Mouse (Mus musculus): ENCODE measurements at regions not wholly inside any gene's neighbourhood (a gene's known extent, or its start where the extent isn't known, plus 50 kb on each side); places are given as distances from the start of the nearest gene placed in this dataset.
"Not testable (repeated sequence)": the region's sequence is repeated elsewhere in the genome, so short reads cannot be mapped to it uniquely, and the experiment has no call there.

DNA sequence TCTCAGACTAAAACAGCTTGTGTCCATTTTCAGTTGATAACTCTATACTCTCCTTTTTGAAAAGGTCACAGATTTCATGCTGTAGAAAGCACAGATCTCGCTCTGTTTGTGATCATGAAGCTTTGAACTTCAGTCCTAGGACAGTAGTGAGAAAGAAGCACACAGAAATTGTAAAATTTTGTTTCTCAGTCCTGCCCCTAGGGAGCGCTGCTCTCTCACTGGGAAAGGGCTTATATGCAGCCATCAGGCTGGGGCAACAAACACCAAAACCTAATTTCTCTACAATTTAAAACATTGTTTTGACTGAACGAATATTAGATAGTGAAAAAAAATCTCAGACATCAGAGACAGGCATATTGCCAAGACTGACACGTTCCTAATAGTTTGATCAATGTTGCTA, 534.7 kb upstream of the Olfr1507 start:
- DNase-seq (ENCODE audit: low read depth, low spot score): not testable (repeated sequence)

DNA sequence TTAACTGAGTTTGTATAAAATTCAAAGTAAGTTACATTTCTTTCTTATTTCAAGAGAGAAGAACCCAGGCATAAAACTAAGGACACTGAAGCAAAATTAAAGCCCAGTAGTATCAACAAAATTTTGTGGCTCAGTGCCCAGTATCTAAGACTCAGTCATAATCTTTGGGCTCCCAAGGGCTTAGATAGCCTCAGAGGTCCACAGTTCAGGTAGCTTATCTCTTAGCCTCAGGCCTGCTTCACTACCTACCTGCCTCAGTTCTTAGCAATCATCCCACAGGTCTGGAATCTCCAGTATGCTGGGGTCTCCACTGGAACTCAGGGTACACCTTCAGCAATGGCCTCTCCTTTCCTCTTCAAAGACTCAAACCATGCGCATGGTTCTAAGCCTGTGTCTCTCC, 531.4 kb upstream of the Olfr1507 start:
- DNase-seq (ENCODE audit: low read depth, low spot score): not testable (repeated sequence)

DNA sequence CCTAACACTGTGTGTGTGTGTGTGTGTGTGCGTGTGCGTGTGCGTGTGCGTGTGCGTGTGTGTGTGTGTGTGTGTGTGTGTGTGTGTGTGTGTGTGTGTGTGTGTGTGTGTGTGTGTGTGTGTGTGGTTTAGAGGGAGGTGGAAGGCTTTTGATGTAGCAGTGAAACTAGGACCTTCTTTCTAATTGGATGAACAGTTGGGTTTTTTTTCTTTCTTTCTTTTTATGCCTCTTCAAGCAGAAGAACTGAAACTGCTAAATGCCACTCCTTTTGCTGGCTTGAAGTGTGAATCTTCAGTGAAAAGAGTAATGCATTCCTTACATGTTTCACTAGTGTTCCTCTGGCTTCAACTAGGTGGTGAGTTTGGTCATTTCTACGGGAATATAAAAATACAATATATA, 524.6 kb upstream of the Olfr1507 start:
- not testable (repeated sequence) for DNase-seq (ENCODE audit: low read depth, low spot score)

DNA sequence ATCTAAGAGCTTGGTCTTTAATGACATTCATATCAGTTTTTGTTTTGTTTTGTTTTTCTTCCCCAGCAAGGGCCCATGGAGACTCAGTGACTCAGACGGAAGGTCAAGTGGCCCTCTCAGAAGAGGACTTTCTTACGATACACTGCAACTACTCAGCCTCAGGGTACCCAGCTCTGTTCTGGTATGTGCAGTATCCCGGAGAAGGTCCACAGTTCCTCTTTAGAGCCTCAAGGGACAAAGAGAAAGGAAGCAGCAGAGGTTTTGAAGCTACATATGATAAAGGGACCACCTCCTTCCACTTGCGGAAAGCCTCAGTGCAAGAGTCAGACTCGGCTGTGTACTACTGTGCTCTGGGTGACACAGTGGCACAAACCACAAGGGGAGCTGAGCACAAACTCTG, 512.2 kb upstream of the Olfr1507 start:
- not testable (repeated sequence) for DNase-seq (ENCODE audit: low read depth, low spot score)

DNA sequence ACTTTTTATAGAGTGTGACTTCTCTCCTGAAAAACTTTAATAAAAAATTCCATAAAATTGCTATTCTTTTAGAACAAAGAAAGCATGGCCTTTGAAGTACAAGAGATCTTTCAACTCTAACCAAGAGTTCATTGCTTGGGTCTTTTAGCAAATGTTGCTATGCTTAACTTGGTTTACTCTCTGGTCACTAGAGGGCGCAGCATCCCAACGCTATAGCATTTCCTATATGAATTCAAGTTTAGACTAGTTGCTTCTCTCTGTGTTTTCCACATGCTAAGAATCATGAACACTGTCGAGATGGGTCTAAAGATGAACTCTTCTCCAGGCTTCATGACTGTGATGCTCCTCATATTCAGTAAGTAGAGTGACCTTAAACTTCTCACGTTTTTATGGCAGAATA, 511.8 kb upstream of the Olfr1507 start:
- DNase-seq (ENCODE audit: low read depth, low spot score): not testable (repeated sequence)

DNA sequence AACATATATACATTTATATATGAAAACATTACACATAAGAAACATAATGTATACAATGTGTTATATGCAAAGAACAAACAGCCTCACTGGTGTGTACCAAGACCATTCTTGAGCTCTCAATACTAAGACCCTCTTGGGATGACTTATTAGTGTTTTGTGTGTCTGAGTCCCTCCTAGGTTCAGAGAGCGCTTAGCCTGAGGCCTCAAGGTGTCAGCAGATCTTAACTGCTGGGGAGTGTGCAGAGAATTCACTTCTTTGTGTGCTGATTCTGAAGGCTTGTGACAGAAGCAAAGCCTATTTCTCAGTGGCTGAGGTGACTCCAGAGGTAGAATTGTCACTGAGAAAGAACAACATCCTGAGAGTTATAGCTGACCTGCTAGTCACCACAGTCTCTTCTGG, 505.7 kb upstream of the Olfr1507 start:
- DNase-seq (ENCODE audit: low read depth, low spot score): not testable (repeated sequence)

DNA sequence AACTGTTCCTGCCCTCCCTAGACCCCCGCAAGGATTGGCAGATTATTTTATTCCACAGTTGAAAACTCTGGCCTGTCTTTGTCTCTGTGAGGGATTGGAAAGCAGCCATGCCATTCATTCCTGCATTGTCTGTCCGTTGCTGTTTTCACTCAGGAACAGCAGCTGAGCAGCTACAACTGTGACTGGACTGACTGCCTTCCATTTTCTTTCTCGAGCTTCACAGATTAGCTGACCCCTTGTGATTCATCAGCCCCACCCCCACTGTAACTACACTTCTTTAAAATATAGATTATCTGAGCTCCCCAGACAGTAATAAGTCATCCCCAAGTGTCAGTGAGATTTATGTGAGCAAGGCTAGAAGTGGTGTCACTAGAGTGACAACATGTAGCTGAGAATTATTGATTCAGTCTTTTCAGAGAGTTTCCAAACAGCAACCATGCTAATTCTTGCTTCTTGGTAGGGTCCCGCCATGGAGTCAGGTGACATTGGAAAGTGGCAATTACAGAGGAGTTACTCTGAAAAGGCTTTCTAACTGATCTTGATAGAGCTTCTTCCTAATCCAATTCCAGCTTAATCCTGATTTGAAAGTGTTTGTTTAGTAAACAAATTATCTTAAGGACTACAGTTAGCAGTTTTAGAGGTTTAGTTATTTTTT, 496.7 kb upstream of the Olfr1507 start:
- DNase-seq (ENCODE audit: low read depth, low spot score): not testable (repeated sequence)

DNA sequence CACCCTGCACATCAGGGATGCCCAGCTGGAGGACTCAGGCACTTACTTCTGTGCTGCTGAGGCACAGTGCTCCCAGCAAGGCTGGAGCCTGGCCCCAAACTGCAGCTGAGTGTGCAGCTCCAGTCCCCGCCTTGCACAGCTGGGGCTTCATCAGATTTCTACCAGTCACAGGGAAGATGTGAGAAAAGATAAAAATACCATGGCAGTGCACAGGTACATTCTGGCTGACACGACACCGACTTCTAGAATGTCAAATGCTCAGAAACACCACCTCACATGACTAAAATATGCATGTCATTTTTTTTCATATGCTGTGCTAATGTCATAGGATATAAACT, 495.7 kb upstream of the Olfr1507 start:
- not testable (repeated sequence) for DNase-seq (ENCODE audit: low read depth, low spot score)

DNA sequence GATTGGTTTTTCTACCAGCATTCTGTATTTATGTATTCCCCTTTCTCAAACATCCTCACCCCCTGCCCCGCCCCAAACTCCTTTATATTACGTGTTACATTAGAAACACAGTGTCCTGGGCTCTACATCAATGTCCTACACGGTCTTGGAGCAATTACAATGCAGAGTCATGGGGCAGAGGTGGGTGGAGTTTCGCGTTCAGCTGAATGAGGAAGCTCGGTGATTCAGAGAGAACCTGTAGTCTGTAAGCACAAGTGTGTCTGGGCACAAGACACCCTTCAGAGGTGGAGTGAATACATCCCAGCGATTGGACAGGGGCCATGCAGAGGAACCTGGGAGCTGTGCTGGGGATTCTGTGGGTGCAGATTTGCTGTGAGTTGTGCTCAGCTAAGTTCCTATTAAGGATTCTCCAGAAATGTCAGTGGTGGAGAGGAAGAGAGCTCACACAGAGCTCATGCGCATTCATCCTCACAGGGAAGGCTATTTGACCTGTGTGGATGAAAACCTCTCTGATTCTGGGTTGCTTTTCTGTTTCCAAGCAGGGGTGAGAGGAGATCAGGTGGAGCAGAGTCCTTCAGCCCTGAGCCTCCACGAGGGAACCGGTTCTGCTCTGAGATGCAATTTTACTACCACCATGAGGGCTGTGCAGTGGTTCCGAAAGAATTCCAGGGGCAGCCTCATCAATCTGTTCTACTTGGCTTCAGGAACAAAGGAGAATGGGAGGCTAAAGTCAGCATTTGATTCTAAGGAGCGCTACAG, 495.2 kb upstream of the Olfr1507 start:
- not testable (repeated sequence) for DNase-seq (ENCODE audit: low read depth, low spot score)

DNA sequence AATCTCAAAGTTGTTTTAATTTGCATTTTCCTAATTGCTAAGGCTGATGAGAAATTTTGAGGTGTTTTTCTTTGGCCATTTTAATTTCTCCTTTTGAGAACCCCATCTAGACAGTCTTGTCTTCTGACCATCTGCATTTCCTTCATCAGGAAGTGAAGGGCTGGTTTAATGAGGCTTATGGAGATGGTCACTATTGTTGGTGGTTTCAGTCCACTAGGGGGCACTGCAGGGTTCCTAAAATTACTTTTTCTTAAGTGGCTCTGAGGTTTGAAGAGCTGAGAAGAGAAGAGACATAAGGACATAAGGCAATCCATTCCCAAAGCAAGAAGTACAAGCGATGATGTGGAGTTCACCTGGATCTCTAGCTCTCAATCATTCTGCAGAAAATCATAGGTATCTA, 494.4 kb upstream of the Olfr1507 start:
- not testable (repeated sequence) for DNase-seq (ENCODE audit: low read depth, low spot score)

DNA sequence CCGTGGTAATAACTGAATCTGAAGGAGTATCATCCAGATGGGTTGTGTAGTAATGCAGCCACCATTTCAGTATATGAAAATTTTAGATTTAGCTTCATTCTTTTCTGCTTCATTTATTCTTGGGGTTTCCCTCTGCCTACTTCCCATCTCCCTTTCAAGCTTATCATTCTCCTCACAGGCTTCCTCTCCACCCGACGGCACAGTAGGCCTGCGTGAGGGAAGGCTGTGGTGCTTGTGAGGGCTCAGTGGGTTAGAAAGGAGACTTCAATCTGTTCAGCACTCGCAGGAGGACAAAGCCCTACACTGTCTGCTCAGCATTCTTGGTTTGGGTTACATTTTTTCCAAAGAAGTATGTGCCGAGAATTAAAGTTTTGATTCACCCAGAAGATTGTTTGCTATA, 493.0 kb upstream of the Olfr1507 start:
- DNase-seq (ENCODE audit: low read depth, low spot score): not testable (repeated sequence)

DNA sequence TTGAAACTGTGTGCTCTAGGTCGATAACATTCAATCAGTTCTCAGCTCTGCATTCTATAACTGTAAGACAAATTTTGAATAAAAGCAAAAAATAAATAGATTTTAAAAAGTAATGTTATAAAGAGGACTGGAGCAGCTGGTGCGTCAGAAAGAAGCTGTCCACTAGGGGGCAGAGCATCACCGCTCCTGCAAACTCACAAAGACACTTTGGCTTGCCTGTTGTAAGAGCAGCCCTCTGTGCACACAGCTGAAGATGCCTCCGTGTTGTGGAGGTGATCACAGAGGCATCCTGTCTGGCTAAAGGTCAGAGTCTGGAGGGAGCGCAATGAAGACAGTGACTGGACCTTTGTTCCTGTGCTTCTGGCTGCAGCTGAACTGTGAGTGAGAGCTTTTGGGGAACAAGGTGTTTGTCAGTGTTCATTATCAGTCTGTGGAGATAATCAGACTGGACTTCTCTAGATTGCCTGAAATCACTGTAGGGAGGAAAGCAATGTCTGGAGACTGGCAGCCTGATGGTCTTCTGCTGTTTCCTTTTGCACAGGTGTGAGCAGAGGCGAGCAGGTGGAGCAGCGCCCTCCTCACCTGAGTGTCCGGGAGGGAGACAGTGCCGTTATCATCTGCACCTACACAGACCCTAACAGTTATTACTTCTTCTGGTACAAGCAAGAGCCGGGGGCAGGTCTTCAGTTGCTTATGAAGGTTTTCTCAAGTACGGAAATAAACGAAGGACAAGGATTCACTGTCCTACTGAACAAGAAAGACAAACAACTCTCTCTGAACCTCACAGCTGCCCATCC, 476.9 kb upstream of the Olfr1507 start:
- not testable (repeated sequence) for DNase-seq (ENCODE audit: low read depth, low spot score)

DNA sequence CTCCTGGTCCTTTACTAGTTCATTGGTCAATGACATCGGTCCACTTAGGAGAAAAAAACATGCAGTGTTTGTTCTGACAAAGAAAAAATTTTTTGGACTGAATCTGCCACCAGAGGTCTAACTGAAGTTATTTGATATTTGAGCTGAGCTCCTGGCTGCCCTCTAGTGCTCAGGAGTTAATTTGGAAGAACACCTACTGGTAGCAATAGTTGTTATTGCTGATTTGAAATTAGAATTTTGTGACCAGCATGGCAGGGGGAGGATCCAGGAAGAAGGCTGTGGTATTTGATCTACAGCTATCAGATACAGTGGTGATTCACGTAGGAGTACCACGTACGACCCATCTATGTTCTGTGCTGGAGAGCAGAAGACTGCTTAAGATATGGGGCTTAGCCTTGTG, 466.6 kb upstream of the Olfr1507 start:
- not testable (repeated sequence) for DNase-seq (ENCODE audit: low read depth, low spot score)

DNA sequence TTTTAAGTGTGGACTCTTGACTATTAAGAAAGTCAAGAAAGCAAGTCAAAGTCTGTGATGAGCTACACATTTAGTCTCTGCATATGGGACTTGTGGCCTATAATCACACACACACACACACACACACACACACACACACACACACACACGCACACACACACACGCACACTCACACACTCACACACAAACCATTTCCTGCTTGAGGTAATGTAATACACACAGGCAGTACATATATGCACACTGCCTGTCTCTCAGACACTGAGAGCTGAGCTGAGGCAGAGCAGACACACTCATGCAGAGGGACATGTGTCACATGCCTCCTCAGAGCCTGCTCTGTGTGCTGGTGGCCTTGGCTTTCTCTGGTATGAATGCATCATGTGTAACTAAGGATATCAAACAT, 461.0 kb upstream of the Olfr1507 start:
- DNase-seq (ENCODE audit: low read depth, low spot score): not testable (repeated sequence)

DNA sequence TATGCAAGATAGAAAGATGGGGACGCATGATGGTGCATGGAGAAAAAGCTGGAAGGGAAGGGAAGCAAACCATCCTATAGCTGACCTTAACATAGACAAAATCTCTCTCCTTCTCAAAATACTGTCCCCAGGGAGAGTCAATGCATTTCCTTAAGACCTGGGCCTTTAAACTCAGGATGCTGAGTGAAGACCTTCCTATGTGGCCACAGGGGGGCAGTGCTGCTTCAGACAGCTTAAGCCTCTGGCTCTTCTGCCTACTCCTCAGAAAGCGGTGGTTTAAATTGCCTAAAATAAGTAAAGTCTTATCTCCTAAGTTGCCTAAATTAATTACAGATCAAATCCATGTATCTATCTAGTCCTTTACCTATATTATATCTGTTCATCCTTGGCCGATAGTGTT, 449.4 kb upstream of the Olfr1507 start:
- DNase-seq (ENCODE audit: low read depth, low spot score): not testable (repeated sequence)

DNA sequence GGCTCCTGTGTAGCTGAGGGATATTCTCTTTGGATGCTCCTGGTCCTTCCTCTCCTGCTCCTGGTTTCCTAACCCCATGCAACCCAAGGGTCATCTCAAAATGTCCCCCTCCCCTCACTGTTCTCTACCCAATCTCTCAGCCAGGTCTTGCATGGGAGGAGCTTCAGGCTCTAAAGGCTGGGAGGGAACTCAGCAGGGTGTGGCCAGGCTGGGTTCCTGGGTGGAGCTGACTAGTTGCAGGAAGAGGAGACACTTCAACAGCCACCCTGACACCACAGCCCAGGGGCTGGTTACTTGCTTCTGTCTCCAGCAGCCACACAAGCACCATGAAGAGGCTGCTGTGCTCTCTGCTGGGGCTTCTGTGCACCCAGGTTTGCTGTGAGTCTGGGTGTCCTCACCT, 446.9 kb upstream of the Olfr1507 start:
- DNase-seq (ENCODE audit: low read depth, low spot score): not testable (repeated sequence)

DNA sequence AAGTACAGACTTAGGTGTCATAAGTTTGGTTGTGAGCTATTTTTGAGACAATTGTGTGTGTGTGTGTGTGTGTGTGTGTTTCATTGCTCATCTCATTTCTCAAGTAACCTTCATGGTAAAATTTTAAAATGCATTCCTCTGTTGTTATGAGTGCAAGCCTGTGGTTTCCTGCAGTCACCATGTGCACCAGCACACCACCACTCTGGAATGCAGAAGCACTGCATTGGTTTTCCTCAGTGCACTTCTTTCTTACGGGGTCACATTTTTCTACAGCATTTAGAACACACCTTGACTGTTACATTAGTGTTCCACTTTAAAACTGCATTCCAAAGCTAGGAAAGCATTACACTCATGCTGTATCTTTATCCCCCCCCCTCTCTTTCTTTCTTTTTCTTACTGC, 446.2 kb upstream of the Olfr1507 start:
- DNase-seq (ENCODE audit: low read depth, low spot score): not testable (repeated sequence)

DNA sequence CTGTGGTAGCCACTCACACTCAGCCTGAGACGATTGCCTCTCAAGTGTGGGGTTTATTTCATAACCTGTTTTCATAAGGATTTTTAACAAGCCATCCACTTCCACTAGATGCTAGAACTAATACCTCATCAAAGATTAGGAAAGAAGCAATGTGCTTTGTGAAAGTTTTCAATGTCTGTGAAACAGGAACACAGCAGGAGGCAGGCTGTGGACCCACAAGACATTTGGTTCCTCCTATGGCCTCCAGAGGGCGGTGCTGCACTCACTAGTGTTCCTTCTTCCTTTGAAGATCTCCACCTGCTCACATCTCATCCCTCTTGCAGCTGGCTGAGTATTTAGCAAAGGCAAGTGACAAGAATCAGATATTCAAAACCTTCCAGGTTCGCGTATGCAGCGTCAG, 424.6 kb upstream of the Olfr1507 start:
- not testable (repeated sequence) for DNase-seq (ENCODE audit: low read depth, low spot score)

DNA sequence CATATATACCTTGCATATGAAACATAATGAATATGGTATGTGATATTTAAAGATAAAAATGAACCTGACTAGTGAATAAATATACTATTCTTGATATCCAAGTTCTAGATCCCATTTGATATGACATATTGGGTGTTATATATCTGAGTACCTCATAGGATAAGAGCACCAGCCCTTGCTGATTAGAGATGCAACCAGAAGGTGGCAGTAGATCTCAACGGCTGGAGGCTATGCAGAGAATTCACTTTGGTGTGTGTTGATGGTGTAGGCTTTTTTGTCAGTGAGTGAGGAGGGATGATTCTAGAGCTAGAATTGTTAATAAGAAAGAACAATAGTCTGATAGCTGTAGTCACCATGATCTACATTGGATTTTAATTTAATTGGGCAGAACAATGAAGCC, 418.3 kb upstream of the Olfr1507 start:
- DNase-seq (ENCODE audit: low read depth, low spot score): not testable (repeated sequence)

DNA sequence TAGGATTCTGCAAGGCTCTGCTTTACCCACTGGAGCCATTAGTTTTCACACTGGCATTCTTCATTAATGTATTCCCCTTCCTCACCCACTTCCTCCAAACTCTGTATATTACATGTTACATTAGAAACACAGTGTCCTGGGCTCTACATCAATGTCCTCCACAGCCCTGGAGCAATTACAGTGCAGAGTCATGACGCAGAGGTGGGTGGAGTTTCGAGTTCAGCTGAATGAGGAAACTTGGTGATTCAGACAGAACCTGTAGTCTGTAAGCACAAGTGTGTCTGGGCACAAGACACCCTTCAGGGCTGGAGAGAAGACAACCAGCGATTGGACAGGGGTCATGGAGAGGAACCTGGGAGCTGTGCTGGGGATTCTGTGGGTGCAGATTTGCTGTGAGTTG, 404.1 kb upstream of the Olfr1507 start:
- DNase-seq (ENCODE audit: low read depth, low spot score): not testable (repeated sequence)

DNA sequence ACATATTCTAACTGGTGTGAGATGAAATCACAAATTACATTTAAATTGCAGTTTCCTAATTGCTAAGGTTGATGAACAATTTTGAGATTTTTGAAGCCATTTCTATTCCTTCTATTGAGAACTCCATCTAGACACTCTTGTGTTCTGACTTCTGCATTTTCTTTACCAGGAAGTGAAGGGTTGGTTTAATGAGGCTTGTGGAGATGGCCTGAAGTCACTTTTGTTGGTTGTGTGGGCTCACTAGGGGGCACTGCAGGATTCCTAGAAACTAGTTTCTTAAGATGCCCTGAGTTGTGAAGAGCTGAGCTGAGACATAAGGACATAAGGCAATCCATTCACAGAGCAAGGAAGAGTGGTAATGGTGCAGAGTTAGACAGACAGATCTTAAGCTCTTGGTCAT, 402.8 kb upstream of the Olfr1507 start:
- DNase-seq (ENCODE audit: low read depth, low spot score): not testable (repeated sequence)

DNA sequence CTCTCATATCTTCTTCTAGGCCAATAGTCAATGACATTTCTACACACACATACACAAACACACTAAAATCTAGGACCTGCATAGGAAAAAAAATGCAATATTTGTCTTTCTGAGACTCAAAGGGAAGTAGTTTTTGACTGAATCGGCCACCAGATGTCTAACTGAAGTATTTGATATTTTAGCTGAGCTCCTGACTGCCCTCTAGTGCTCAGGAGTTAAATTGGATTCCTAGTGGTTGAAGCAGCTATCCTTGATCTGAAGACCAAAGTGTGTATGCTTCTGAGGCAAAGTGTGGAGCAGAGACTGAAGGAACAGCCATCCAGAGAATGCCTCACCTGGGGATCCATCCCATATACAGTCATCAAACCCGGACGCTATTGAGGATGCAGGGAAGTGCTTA, 384.4 kb upstream of the Olfr1507 start:
- not testable (repeated sequence) for DNase-seq (ENCODE audit: low read depth, low spot score)
